Mouse (Mus musculus): ENCODE measurements around the gene Gm10037. TPM values are rescaled to one million over a fixed set of nuclear protein-coding genes. Genes with fewer than 3 reads are reported as not detected.
"Not testable (repeated sequence)": the region's sequence is repeated elsewhere in the genome, so short reads cannot be mapped to it uniquely, and the experiment has no call there.

Gm10037 gene
- 4.0 TPM in 1 of 2 replicates, not detected in the other for total RNA-seq (2017)

GRCm38 (mm10) chr13:67830911-67831336, at the start of gene Gm10037:
Gm10037 (plus strand) TSS chr13:67831106.
- ATAC-seq (replicated peaks in 1 of 2; ENCODE audit: insufficient read depth in 1 of 2, low FRiP score in 2 of 2, low TSS enrichment in 1 of 2, low read depth in 1 of 2, poor library complexity in 2 of 2, severe bottlenecking in 2 of 2): peak; percentile 84 to 88

DNA sequence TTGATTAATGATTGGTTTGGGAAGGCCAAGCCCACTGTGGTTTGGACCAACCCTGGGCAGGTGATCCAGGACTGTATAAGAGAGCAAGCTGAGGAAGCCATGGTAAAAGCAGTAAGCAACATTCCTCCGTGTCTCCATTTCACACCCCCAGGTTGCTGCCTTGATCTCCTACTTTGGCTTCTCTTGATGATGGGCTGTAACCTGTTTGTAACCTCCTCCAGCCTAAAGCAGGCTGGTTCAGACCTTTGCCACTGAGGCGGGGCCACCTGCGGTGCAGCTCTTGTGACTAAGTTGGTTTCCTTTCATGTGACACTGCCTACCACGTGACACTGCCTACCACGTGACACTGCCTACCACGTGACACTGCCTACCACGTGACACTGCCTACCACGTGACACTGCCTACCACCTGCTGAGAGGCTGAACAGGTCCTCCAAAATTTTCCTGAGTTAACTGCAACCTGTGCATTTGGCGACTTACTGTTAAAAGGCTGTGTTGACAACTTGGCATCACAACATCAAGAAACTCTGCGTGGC, 38.9 kb upstream of the Gm10037 start:
- ATAC-seq (replicated peaks in 1 of 2; ENCODE audit: insufficient read depth in 1 of 2, low FRiP score in 2 of 2, low TSS enrichment in 1 of 2, low read depth in 1 of 2, poor library complexity in 2 of 2, severe bottlenecking in 2 of 2): no peak

DNA sequence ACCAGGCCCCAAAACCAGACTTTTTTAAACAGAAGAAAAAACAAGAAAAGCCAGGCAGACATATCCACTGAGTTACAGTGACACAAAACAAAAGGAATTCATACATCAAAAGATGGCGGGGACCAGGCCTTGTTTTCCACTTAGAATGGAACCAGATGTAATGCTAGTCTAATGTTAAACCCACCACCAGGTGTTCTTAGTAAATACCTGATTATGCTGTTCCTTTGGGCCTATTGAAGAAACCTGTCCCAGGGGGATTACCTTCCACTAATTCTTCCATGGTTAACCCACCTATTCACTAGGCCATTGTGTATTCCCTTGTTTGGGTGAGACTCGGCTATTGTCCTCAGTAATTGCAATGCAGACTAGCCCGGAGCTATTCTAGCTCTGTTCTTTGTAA, 32.3 kb upstream of the Gm10037 start:
- ATAC-seq (replicated peaks in 1 of 2; ENCODE audit: insufficient read depth in 1 of 2, low FRiP score in 2 of 2, low TSS enrichment in 1 of 2, low read depth in 1 of 2, poor library complexity in 2 of 2, severe bottlenecking in 2 of 2): no peak

DNA sequence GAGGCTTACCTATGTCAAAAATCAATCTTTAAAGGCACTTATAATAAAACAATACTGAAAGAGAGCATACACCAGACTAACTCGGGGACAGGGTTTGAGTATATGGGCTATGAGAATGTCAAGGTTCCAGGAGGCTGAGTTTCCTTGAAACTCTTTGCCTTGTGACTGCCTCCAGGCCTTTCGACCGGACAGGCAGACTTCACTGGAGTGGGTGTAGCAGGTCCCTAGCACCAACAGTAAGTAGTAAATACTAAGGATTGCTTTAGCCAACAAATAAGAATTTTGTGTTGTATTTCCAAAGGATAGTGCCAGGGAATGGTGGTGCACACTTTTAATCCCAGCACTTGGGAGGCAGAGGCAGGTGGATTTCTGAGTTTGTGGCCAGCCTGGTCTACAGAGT, 31.8 kb upstream of the Gm10037 start:
- not testable (repeated sequence) for ATAC-seq (replicated peaks in 1 of 2; ENCODE audit: insufficient read depth in 1 of 2, low FRiP score in 2 of 2, low TSS enrichment in 1 of 2, low read depth in 1 of 2, poor library complexity in 2 of 2, severe bottlenecking in 2 of 2)

GRCm38 (mm10) chr13:67811651-67812210, 19.2 kb upstream of the Gm10037 start:
- ATAC-seq (replicated peaks in 1 of 2; ENCODE audit: insufficient read depth in 1 of 2, low FRiP score in 2 of 2, low TSS enrichment in 1 of 2, low read depth in 1 of 2, poor library complexity in 2 of 2, severe bottlenecking in 2 of 2): no peak

GRCm38 (mm10) chr13:67812961-67813709, 17.8 kb upstream of the Gm10037 start:
- no peak for ATAC-seq (replicated peaks in 1 of 2; ENCODE audit: insufficient read depth in 1 of 2, low FRiP score in 2 of 2, low TSS enrichment in 1 of 2, low read depth in 1 of 2, poor library complexity in 2 of 2, severe bottlenecking in 2 of 2)

DNA sequence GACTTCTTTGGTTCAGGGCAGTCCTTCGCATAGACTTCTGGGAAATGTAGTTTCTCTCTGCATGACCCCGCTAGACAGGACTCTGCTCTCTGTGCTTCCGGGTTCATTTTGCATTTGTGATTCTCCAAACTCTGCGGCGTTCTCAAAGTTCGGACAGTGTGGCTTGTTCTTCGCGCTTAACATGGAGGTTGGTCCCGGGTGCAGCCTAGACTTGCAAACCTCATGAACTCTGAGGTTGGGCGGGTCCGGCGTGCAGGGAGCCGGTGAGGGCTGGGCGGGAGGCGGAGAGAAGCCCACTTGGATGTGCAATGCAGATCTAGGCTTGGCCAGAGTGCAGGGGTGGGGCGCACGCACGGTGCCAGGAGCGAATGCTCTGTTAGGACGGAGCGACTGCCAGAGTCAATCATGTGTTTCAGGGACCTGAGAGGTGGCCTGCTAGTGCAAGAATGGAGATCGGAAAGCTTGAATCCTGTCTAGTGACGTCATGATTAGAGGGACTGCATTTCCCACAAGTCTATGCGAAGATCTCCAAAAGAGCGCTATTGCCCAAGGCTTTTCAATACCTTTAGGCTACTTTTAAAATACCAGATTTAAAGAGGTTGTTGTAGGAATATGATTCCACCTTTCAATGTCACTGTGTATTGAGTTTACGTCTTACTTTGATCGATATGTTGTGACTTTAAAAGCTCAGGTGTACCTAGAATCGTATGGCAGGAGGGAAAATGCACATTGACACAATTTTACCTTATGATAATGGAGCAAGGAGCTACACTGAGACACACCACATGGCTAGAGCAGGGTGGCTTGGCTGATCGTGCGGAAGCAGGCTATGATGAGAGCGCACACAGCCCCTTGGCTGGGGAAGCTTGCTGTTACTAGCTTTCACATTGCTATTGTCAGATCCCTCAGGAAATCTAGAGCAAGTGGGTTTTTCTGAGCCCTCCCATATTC, 16.9 kb upstream of the Gm10037 start, which contains the start of gene Zfp273:
Gene Zfp273 (plus strand): TSS at position 31 of the 951 bp plus-strand sequence.
- ATAC-seq (replicated peaks in 1 of 2; ENCODE audit: insufficient read depth in 1 of 2, low FRiP score in 2 of 2, low TSS enrichment in 1 of 2, low read depth in 1 of 2, poor library complexity in 2 of 2, severe bottlenecking in 2 of 2): peak; percentile 97

DNA sequence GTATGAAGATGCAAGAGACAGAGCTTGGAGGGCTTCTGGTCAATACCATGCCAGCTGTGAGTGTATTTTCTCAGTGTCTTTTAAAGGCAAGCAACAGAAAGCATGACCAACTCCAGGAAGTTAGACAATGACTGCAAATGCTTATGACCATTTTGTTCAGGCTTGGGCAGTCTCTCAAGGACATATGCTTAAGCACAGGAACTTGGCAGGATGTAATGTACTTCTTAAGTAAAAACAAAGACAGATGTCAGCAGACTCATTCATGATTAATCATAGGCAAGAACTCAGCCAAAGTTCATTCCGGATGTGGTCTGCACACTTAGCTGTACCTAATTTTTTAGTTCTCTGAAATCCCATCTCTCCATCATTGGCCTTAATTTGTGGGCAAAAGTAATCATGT, 12.3 kb upstream of the Gm10037 start:
- no peak for ATAC-seq (replicated peaks in 1 of 2; ENCODE audit: insufficient read depth in 1 of 2, low FRiP score in 2 of 2, low TSS enrichment in 1 of 2, low read depth in 1 of 2, poor library complexity in 2 of 2, severe bottlenecking in 2 of 2)

- not testable (repeated sequence) for ATAC-seq (replicated peaks in 1 of 2; ENCODE audit: insufficient read depth in 1 of 2, low FRiP score in 2 of 2, low TSS enrichment in 1 of 2, low read depth in 1 of 2, poor library complexity in 2 of 2, severe bottlenecking in 2 of 2)
These were observed 2.2 kb downstream of the Gm10037 start for GRCm38 (mm10) chr13:67833137-67833536.

DNA sequence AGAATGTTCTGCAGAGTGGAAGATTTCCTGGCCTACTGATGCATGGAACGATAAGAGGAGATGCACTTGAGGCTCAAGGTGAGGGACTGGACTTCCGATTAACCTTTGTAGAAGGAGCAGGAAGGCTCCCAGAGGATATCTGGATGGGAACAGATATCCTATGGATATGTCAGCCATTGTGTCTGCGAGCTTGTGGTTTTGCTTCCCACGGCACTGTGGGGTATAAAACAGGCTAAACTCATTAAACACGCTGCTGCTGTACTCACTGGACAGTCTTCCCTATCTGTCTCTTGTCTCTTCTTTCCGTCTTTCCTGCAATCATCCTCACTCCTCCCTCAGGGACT, 12.8 kb downstream of the Gm10037 start:
- no peak; a peak in 2 of 4 replicates for ATAC-seq (replicated peaks in 1 of 2; ENCODE audit: insufficient read depth in 1 of 2, low FRiP score in 2 of 2, low TSS enrichment in 1 of 2, low read depth in 1 of 2, poor library complexity in 2 of 2, severe bottlenecking in 2 of 2)

DNA sequence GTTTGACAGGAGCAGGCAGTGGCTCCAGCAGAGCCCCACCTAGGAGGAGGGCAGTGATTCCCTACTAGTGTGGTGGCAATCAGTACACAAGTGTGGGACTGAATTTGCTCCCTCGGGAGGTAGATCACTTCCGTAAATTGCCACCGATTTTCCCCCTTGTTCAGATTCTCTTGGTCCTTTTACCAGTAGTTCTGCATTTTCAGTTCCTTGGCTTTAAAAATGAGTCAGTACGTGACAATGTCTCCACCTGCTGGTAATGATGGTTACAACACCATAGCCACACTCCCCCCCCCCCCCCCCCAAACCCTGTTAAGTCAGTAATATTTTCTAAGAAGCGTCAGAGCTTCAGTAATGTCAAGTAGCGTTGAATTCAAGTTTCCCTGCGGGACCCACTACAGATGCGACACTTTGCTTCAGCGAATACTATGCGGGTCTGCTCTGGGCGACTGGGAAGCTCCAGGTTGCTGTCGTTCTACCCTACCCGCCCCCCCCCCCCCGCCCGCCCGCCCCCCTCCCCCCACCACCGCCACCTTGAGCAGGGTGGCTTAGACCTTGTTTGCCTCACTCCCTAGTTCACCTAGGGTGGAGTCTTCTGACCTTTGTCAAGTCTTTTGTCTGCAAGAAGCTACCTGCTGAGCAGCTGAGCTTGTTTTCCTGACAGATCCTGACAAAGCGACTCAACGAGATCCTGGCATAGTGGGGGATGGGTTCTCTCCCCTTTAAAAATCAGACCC, 13.4 kb downstream of the Gm10037 start:
- ATAC-seq (replicated peaks in 1 of 2; ENCODE audit: insufficient read depth in 1 of 2, low FRiP score in 2 of 2, low TSS enrichment in 1 of 2, low read depth in 1 of 2, poor library complexity in 2 of 2, severe bottlenecking in 2 of 2): peak; percentile 94 to 96

- no peak for ATAC-seq (replicated peaks in 1 of 2; ENCODE audit: insufficient read depth in 1 of 2, low FRiP score in 2 of 2, low TSS enrichment in 1 of 2, low read depth in 1 of 2, poor library complexity in 2 of 2, severe bottlenecking in 2 of 2)
These were observed 13.9 kb downstream of the Gm10037 start for GRCm38 (mm10) chr13:67844853-67845194.

DNA sequence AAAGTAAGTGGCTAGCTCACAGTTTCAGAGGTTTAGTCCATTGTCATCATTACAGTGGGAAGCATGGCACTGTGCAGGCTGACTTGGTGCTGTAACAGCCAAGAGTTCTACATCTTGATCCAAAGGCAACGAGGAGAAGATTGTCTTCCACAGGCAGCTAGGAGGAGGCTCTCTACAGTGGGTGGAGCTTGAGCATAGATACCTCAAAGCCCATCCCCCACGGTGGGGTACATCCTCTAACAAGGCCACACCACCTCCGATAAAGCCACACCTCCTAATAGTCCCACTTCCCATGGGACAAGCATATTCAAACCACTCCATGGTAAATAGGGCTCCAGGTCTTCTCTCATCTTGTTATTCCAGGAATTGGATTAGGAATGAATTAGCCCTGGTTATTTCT, 19.5 kb downstream of the Gm10037 start:
- ATAC-seq (replicated peaks in 1 of 2; ENCODE audit: insufficient read depth in 1 of 2, low FRiP score in 2 of 2, low TSS enrichment in 1 of 2, low read depth in 1 of 2, poor library complexity in 2 of 2, severe bottlenecking in 2 of 2): no peak

DNA sequence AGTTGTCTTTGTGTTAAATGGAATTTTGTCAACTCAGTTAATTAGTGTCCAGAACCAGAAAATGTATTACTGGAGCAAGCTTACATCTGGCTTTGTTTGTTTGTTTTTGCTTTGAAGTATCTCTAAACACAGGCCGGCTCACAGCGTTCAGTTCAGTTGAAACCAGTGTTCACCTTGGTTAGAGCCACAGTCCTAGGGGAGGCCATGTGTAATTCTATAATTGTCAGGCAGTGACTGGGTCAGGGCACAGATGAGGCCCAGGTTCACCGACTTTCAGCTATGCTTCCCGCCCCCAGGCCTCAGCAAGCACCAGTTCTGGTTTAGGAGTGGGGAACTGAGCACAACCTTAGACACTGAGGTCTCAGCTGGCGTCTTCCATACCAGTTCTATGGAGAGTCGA, 22.2 kb downstream of the Gm10037 start:
- ATAC-seq (replicated peaks in 1 of 2; ENCODE audit: insufficient read depth in 1 of 2, low FRiP score in 2 of 2, low TSS enrichment in 1 of 2, low read depth in 1 of 2, poor library complexity in 2 of 2, severe bottlenecking in 2 of 2): no peak

GRCm38 (mm10) chr13:67853983-67854382, 23.1 kb downstream of the Gm10037 start:
- no peak for ATAC-seq (replicated peaks in 1 of 2; ENCODE audit: insufficient read depth in 1 of 2, low FRiP score in 2 of 2, low TSS enrichment in 1 of 2, low read depth in 1 of 2, poor library complexity in 2 of 2, severe bottlenecking in 2 of 2)

DNA sequence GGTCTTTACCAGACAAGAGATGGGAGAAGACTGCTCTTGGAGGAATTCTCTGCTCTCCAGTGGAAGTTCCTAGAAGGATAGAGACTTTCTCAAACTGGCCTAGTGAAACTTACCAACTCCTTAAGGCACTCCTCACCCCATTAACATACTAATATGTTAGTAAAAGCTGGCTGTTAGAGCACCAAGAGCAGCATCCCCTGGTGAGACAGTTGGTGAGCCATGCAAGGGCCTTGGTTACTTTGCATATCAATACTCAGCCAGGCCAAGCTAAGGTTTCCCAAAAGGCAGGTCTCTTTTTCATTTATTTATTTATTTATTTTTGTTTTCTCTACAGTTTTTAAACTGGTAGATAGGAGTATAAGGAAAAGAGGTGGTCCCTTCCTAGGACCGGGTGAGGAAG, 26.4 kb downstream of the Gm10037 start:
- no peak for ATAC-seq (replicated peaks in 1 of 2; ENCODE audit: insufficient read depth in 1 of 2, low FRiP score in 2 of 2, low TSS enrichment in 1 of 2, low read depth in 1 of 2, poor library complexity in 2 of 2, severe bottlenecking in 2 of 2)

DNA sequence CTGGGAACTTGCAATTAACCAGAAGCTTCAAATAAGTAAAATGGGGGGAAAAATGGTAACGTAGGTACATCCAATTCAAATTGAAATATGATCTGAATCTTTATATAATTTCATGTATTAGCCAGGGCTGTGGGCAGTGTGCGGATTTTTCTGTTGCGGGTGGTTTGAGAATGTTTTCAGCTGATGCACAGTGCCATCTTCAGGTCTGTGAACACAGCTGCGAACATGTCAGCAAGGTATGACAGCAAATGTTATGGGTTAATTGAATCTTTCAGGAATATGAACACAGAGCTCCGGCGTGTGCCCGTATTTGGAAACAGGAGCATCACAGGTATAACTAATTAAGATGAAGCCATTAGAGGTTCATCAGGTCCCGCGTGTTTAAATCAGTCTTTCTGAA, 31.6 kb downstream of the Gm10037 start:
- no peak for ATAC-seq (replicated peaks in 1 of 2; ENCODE audit: insufficient read depth in 1 of 2, low FRiP score in 2 of 2, low TSS enrichment in 1 of 2, low read depth in 1 of 2, poor library complexity in 2 of 2, severe bottlenecking in 2 of 2)

All from hematopoietic stem cell, adult 5-6 weeks (primary cell).